Mouse (Mus musculus): ENCODE measurements around the gene Nup205.
A peak's percentile ranks its signal among the peaks of the same experiment; 100 is the strongest.

Nup205 gene

DNA sequence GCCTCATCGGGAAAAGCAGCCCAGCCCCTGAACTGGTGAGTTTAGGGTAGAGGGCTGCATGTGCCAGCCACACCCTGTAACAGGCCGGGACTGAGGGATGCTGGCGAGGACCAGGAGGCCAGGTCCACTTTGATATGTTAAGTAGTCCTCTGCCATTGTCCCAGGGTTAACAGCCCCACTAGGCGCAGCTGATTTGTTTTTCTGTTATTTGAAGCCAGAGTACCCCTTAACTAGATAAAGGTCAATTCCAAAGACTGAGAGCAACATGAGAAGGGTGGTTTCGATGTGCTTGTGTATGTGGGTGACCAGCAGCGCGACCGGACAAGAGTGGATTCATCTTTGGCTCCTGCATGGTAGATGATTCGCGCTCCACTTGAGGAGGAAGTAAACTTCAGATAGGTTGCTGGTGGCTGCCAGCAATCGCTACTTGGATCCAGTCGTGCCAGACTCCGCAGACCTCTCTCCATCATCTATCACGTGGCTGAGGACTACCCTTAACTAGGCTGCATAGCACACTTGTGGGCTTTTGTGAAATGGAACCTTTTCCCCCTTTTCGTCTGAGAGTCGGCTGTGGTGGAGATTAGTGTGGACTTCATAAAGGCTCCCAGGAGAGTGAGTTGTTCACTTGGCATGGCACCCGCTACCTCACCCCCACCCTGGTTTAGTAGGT, 74.7 kb downstream of the Nup205 start:
- peak; percentile 20 for DNase-seq

DNA sequence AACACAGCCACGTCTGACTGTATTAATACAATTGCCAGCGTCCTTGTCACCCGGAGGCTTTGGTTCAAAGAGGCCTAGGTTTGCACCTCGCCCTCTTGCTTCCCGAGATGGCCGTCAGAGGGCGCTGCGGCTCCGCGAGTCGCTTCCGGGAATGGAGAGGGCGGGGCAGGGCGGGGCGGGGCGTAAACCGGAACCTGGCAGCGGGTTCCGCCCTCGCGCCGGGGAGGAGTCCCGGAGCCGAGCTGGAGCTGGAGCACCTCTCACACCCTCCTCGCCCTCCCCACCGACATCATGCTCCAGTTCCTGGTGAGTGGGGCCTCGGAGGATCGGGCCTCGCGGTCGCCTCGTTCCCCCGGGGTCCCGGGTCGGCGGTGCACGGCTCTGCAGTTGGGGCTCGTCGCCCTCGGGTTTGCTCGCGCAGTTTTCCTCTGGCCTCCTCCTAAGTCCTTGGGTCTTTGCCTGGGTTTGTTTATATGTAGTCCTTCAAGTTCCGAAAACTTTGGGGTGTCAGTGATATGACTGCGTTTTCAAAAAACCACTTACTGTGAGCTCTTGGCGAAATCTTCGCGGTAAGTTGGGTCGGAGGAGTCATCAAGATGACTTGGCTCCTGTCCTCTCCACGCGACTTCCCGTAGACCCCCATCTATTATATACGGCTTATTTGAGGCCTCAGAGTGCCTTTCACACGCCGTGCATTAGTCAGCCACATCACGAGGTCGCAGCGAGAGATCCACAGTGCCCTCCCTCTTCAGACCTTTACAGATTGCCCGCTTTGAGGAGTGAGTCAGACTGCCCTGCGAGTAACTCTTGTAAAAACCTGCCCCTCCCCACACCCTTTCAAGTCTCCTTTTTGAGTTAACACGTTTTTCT, 75.5 kb downstream of the Nup205 start:
- DNase-seq: peak; percentile 83

GRCm38 (mm10) chr6:35253474-35253873, 76.3 kb downstream of the Nup205 start:
- no peak for DNase-seq

- DNase-seq: no peak
Measured at GRCm38 (mm10) chr6:35254136-35254904, 77.1 kb downstream of the Nup205 start.

- no peak for DNase-seq
Measured at GRCm38 (mm10) chr6:35255017-35255416, 77.8 kb downstream of the Nup205 start.

- DNase-seq: peak; percentile 25
Measured at GRCm38 (mm10) chr6:35256691-35257090, 79.5 kb downstream of the Nup205 start.

DNA sequence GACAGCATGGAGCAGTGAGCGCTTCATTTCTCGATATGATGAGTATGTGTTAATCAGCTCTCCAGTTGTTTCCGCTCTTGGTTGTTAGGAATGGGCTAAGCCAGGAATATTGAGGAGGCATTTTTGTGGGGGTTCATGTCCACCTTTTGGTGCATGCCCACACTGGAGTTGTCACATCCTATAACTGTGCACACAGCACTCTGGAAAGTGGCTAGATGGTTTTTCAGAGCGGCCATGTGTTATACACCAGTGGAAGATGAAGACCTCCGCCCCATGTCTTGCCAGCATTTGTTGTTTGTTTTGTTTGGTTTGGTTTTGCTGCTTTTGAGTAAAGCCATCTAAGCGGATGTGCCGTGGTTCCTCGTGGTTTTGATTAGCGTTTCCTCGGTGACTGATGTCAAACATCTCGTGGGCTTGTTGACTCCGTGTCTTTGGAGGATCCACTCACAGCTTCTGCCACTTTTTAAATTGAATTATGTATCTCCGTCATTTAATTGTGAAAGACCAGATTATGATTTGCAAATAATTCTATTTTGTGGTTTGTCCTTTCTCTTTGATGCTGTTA, 80.5 kb downstream of the Nup205 start:
- DNase-seq: no peak

DNA sequence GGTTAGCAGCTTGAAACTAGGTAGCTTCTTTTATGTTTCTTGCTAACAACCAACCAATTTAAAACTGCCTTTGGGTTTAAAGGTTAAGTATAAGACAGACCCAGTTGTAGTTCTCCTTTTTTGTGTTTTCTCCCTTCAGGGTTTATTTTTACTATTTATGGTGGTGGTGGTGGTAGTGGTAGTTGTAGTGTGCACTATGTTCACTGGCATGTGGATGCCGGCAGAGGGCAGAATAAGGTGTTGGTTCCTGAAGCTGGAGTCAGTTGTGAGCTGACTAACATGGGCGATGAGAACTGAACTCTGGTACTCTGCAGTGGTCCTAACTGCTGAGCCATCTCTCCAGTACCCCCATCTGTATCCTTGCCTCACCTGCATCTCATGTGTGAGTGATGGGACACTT, 81.7 kb downstream of the Nup205 start:
- DNase-seq: no peak

GRCm38 (mm10) chr6:35259526-35259925, 82.3 kb downstream of the Nup205 start:
- DNase-seq: no peak

GRCm38 (mm10) chr6:35260531-35260930, 83.3 kb downstream of the Nup205 start:
- DNase-seq: no peak

GRCm38 (mm10) chr6:35265580-35266278, 88.5 kb downstream of the Nup205 start:
- no peak for DNase-seq

GRCm38 (mm10) chr6:35268711-35269110, 91.5 kb downstream of the Nup205 start:
- DNase-seq: no peak

DNA sequence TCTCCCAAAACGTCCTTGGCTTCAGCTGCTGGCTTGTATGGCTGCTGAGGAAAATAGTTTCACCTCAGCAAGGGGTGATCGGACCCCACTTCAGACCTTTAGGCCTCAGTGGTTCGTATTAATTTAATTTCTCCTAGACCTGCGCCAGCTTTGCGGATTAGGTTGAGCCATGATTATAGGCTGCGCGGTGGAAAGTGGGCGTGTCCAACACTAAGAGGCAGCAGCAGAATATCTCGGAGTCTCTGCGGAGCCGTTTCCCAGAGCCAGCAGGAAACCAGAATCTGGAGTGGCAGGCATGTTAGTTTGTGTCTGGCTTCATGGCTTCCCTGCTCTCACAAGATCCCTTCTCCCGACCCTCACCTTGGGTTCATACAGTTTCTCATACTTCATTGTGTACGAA, 92.4 kb downstream of the Nup205 start:
- DNase-seq: no peak

GRCm38 (mm10) chr6:35271094-35271855, 94.1 kb downstream of the Nup205 start:
- DNase-seq: no peak

- DNase-seq: peak; percentile 60
Measured at GRCm38 (mm10) chr6:35271868-35272765, 94.9 kb downstream of the Nup205 start.

DNA sequence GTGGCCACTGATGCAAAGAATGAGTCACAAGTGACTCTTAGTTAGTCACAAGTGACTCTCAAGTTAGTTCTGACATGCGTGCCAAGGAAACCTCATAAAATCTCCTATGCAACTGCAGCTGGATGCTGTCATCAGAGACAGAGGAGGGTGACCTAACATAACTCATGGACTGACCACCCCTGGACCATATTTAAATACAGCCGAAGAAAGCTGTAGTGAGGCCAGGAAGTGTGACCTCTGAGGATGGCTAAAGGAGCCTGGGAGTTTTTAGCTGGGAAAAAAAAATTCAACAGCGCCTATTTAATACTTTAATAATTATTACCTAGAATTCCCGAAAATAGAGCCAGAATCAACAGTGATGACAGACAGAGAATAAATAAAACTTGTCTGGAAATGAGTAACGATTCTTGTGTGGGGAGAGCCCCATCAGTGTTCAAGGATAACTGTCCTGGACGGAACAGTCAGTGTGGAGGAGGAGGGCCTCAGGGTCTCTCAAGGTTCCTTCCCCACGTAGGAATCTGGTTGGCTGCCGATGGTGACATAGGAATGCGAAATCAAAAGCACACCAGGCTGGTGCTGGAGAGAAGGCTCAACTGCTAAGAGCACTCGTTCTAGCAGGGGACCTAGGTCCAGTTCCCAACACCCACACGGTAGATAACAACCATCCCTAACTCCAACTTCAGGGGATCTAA, 96.3 kb downstream of the Nup205 start:
- peak; percentile 56 for DNase-seq

DNA sequence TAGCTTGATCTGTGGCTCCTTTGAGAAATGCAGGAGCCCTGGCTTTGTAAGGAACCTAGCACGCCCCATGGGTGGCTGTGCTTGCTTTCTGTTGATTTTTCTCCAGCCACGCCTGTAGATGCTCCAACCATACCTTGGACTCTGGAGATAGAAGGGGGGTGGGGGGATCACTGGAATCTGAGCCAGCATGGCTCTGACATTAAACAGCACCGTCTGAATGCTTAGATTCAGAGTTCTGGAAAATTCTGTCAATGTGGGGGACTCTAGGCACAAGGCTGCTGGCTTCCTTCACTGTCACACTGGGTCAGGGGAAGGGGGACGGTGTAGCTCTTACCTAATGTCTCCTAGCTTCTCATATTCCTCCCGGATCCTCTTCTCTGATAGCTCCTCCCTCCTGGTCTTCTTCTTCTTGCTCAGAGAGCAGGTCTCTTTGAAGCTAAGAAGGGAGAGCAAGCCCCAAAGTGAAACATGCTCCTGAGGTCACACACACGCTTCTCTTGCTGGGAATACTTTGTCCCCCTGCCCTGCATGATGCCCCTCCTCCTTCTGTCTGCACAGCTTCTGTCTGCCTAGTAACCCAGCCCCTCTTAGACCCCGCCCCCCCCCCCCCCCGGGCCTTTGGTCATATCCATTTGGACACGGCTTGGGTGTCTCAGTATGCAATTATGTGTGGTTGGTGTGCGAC, 100.8 kb downstream of the Nup205 start:
- no peak for DNase-seq

GRCm38 (mm10) chr6:35279306-35279705, 102.1 kb downstream of the Nup205 start:
- peak; percentile 80 for DNase-seq

- DNase-seq: peak; percentile 51
Measured at GRCm38 (mm10) chr6:35288114-35288761, 111.0 kb downstream of the Nup205 start.

Measured in kidney, adult 11 months (tissue).